Mouse (Mus musculus) heart, postnatal 25 days (tissue): ENCODE data around the gene Zfp600. TPM values are rescaled to one million over a fixed set of nuclear protein-coding genes. Genes with fewer than 3 reads are reported as not detected.
"Not testable (repeated sequence)": the region's sequence is repeated elsewhere in the genome, so short reads cannot be mapped to it uniquely, and the experiment has no call there.

ENCODE experiments used
- DNase-seq: peaks from one replicate; pipeline ENCODE4 v3.0.0; 2022; ENCODE audit warnings: low spot score
- intact Hi-C: fragments of 180-260 bp; cut with DNase I; formaldehyde crosslinking; loops from one replicate; pipeline ENCODE4 v1.15.1; 2025
- total RNA-seq, 2 experiments: library from RNA; stranded (reverse); gene quantifications; 2 replicates each; pipeline ENCODE4 v1.2.3; 2021

The Zfp600 gene
- under 1 TPM in 1 of 2 experiments, not detected in 1; 0.42 TPM for total RNA-seq

DNA sequence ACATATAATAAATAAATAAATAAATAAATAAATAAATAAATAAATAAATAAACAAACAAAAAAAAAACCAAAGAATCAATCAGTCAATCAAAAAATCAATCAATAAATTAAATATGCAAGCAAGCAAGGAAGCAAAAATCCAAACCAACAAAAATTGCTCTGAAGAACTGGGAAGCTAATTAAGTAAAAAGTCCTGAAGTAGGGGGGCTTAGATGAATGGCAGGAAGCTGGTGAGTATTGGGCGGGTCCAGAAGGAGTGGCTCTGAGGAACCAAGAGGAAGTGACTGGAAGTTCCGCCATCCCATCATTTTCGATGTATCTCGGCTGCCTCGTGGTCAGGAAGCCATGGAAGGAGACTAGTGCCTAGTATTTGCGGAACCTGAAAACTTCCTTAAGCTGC is at the start of gene Zfp600:
Gene Zfp600 (plus strand): TSS at position 301 of the 400 bp plus-strand sequence.
- intact Hi-C loops, DNase-seq: not testable (repeated sequence)

- DNase-seq, intact Hi-C loops: not testable (repeated sequence)
Observed at GRCm38 (mm10) chr4:146162893-146163292, 6.3 kb downstream of the Zfp600 start.

- intact Hi-C loops, result not testable (repeated sequence)
Observed at GRCm38 (mm10) chr4:146167202-146167832, 10.7 kb downstream of the Zfp600 start.

GRCm38 (mm10) chr4:146167879-146168532 is 11.4 kb downstream of the Zfp600 start:
- intact Hi-C loops, DNase-seq: not testable (repeated sequence)

More at GRCm38 (mm10) chr4:146167202-146167832, 10.7 kb downstream of the Zfp600 start:
- DNase-seq, result not testable (repeated sequence)

- intact Hi-C loops, result not testable (repeated sequence)
Observed at GRCm38 (mm10) chr4:146168730-146169215, 12.1 kb downstream of the Zfp600 start.

DNA sequence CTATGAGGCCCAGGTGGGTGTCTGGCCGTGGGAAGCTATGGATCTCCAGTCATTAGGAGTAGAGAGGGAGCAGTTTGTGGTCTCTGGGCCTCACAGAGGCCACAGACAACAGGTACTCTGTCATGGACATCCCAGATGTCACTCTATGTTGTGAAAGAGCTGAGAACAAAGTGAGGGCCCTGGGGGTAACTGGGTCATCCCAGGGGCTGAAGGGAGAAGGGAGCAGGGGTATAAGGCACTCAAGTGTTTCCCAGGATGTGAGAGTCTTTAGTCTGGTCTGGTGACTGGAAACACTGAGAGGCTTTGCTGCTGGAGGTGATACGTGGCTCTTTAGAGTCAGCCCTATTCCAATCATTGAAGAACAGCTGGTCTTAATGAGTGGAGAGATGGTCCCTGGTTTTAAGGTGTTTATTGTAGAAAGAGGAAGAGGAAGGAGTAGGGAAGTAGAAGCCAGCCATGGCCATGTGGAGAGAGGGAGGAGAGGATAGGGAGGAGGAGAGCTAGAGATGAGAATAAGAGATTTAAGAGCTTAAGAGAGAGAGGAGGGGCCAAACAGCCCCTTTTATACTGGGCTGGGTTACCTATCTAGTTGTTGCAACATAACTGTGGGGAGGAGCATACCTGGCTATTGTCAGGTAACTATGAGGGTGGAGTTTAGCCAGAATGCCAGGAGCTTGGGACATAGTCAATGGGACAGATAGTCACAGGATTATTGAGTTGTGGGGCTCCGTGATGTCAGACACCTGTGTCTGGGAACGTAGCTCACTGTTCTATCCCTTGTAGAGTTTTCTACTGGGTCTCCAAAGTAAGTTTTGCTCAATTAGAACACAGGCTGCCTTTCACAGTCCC is 17.0 kb downstream of the Zfp600 start:
- intact Hi-C loops, DNase-seq: not testable (repeated sequence)

More at GRCm38 (mm10) chr4:146168730-146169215, 12.1 kb downstream of the Zfp600 start:
- DNase-seq, result not testable (repeated sequence)

GRCm38 (mm10) chr4:146204357-146204756 is 47.7 kb downstream of the Zfp600 start:
- DNase-seq, result not testable (repeated sequence)

GRCm38 (mm10) chr4:146239252-146240244 is 82.9 kb downstream of the Zfp600 start:
- DNase-seq, intact Hi-C loops: not testable (repeated sequence)

More at GRCm38 (mm10) chr4:146204357-146204756, 47.7 kb downstream of the Zfp600 start:
- intact Hi-C loops, result not testable (repeated sequence)

DNA sequence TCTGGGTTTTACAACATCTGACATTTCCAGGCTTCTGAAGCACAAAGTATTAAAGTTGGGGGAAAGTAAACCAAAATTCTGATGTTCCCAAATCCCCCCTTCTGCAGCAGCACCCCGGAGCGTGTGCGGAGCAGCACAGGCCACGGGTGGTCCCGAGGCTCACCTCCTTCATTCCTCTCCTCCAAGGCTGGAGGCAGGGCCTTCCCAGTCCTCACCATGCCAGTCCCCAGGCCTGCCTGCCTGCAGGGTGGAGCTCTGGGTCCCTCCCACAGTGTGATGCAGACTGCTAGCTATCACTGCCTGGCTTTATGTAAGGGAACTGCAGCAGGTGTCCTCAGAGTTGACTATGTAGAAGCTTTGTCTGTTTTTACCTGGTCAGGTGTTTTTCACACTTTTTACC is 85.5 kb downstream of the Zfp600 start:
- intact Hi-C loops, DNase-seq: not testable (repeated sequence)

Other genes starting within 250 kb of the Zfp600 start
- gene Zfp987, start 59.5 kb upstream of the Zfp600 start, total RNA-seq, result not detected